Mouse (Mus musculus): ENCODE measurements around the gene Lmo7. TPM values are rescaled to one million over a fixed set of nuclear protein-coding genes. Genes with fewer than 3 reads are reported as not detected.

Gene Lmo7
- polyA plus RNA-seq (2012; rRNA removed) = 3.7 and 6.4 TPM in 2 replicates

DNA sequence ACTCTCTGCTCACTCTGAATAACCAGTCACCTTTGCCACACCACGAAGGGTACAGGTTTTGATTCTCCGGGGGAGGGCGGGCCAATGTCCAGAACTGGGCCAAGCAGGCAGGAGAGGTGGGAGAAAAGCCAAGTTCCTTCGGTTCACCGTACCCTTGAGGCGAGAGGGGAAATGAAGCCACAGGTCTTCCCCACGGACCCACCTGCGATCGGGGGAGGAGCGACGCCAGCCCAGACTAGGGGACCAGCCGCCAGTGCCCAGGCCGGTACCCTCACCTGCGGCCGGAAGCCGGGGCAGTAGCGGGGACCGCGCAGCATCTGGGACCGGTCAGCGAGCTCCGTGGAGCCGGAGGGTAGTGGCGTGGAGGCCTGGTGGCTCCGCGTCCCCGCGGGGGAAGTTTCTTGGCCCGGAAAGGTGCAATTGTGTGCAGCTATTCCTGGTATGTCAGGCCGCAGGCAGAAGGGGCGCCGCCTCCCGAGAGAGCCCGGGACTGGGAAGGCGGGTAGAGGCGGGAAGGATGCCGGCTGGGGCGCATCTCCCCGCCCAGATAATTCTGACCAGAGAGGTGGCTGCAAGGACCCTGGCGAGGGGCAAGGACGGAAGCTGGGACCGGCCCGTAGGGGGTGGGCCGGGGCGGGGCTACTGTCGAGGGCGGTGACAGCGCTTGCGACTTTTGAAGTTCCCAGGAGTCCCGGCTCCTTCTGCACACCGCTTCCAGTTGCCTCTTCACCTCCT lies at the start of gene Lmo7, which contains the start of gene Gm9922:
Gene Lmo7, plus strand, starts transcription at position 721 of the 735 bp plus-strand sequence.
Gene Gm9922, minus strand, starts transcription at position 578 of the 735 bp plus-strand sequence.

Other genes starting within 250 kb of the Lmo7 start
- gene Tbc1d4, start 120.8 kb upstream of the Lmo7 start, polyA plus RNA-seq (2012; rRNA removed) = 3.7 and 7.5 TPM in 2 replicates
- gene Commd6, start 89.3 kb upstream of the Lmo7 start, polyA plus RNA-seq (2012; rRNA removed) = 51.3 and 59.1 TPM in 2 replicates
- gene Uchl3, start 76.0 kb upstream of the Lmo7 start, polyA plus RNA-seq (2012; rRNA removed) = 66.1 and 95.6 TPM in 2 replicates
- gene Gm9922, start 143 bp upstream of the Lmo7 start, polyA plus RNA-seq (2012; rRNA removed) = 0.36 and 0.46 TPM in 2 replicates